Mouse (Mus musculus) heart, postnatal 0 days (tissue): ENCODE measurements at regions not wholly inside any gene's neighbourhood (a gene's known extent, or its start where the extent isn't known, plus 50 kb on each side); places are given as distances from the start of the nearest gene placed in this dataset.

Source experiments
- CTCF ChIP-seq: IDR thresholded peaks from 2 replicates; pipeline ENCODE4 v1.5.1; 2016; ENCODE audit warnings: antibody characterized with exemption, control low read depth, low read depth
- EP300 ChIP-seq: IDR thresholded peaks from 2 replicates; pipeline ENCODE4 v1.6.1; 2016; ENCODE audit warnings: antibody characterized with exemption, low read depth

- TF ChIP-seq CTCF: no peak
- no peak for TF ChIP-seq EP300
These were observed 142.3 kb downstream of the Tmem26 start for GRCm38 (mm10) chr10:68865776-68866175.
